Mouse (Mus musculus): Measurements from ENCODE around the gene Maea. TPM values are rescaled to one million over a fixed set of nuclear protein-coding genes. Genes with fewer than 3 reads are reported as not detected.

Gene Maea
- polyA plus RNA-seq, 1 experiment from 2014 or later, result 133 TPM

DNA sequence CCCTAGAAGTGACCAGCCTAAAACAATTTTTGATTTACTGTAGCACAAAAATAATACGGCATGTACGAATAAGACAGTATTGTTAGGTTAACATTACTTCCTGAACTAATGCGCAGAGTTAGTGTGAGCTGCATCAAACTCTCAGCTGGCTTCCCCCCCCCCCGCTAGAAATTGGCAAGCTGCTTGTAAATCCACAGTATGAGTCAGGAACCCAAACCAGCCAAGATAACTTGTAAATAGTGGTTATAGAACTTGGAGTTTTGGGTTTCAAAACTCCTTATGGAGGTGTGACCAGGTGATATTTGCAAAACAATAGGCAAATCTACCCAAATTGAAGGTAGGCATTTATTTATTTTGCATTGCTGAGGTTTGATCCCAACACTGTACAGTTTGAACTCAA is 14.4 kb downstream of the Maea start:
- ATAC-seq (ENCODE audit: low FRiP score, low TSS enrichment), result no peak
- WGBS, result 72% methylated on average over 4 of the region's 4 CpGs
- no peak overlapping the region for H3K27ac ChIP-seq (ENCODE audit: low read depth, low read length)
- no peak overlapping the region for H3K4me2 ChIP-seq (replicated peaks; ENCODE audit: low read depth, low read length)
- H3K9me3 ChIP-seq (ENCODE audit: control insufficient read depth, low read length), result no peaks in the 10 kb centered on the region
- no peak overlapping the region for H3K4me3 ChIP-seq (ENCODE audit: low read length)
- peaks cover 4% of the 10 kb centered on the region; the same call in 1 of the 2 replicates for H3K4me1 ChIP-seq (ENCODE audit: control insufficient read depth, insufficient read depth, low read length)
- peaks cover 5% of the 10 kb centered on the region; the same call in 1 of the 2 replicates for H3K36me3 ChIP-seq (ENCODE audit: control insufficient read depth, insufficient read depth, low read length)
- H3K27me3 ChIP-seq (ENCODE audit: control insufficient read depth, insufficient read depth, low read length), result no peaks in the 10 kb centered on the region
- H3K9ac ChIP-seq (ENCODE audit: low read depth, low read length), result no peak overlapping the region

DNA sequence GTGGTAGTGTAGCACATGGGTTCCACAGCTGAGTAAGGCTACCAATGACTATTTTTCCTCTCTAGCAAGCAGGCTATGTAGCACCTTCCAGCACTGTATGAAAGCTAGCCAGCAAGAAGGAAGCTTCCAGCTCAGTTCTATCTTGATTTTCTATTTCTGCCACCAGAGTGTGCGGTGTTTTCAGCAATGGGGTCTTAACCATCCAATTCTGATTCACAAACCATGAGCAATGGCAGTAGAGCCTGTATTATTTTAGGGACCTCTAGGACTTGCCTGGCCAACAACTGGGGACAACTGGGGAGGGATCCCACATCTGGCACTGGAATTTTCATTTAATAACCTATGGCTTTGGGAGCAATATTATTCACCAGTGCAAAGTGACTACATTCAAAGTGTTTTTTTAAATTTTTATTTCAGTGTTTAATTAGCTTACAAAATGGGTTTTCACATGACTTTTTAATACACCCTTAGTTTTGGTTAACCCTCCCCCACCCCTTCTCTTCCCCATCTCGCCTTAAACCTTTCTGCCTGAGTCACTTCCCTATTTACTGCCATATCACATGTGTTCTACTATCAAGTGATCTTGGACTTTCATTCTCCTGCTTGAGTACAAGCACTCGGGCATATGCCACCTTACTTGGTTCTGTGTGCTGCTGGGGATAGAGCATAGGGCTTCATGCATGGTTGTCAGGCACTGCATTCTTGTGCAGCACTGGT is 16.4 kb downstream of the Maea start:
- ATAC-seq (ENCODE audit: low FRiP score, low TSS enrichment), result no peak
- Histone ChIP-seq H3K27me3 (ENCODE audit: control insufficient read depth, insufficient read depth, low read length) (no peaks in the 10 kb centered on the region), H3K9ac (ENCODE audit: low read depth, low read length) (no peak overlapping the region), H3K9me3 (ENCODE audit: control insufficient read depth, low read length) (no peaks in the 10 kb centered on the region), H3K4me3 (ENCODE audit: low read length) (no peak overlapping the region), H3K4me2 (replicated peaks; ENCODE audit: low read depth, low read length) (no peak overlapping the region), H3K27ac (ENCODE audit: low read depth, low read length) (no peak overlapping the region), H3K4me1 (ENCODE audit: control insufficient read depth, insufficient read depth, low read length) (peaks cover 4% of the 10 kb centered on the region; the same call in 1 of the 2 replicates), H3K36me3 (ENCODE audit: control insufficient read depth, insufficient read depth, low read length) (no peaks in the 10 kb centered on the region)
- WGBS, result 84% methylated on average over 3 of the region's 3 CpGs

DNA sequence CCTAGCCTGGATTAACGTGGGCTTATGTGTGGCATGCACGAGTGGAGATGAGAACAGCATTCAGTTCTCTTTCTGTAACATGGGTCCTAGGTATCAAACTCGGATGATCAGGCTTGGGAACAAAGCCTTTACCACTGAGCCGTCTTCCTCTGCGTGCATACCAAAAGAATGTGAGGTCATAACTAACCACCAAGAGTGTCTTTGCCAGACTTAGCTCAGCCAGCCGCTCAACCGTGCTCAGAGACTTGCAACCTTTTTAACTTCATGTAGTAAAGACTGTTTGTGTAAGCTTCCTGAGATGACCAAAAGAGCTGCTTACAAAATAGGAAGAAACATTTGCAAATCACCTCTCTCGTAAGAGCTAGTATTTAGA is 16.9 kb downstream of the Maea start:
- no peak overlapping the region for H3K9ac ChIP-seq (ENCODE audit: low read depth, low read length)
- H3K9me3 ChIP-seq (ENCODE audit: control insufficient read depth, low read length), result no peaks in the 10 kb centered on the region
- WGBS, result 69% methylated on average over 8 of the region's 8 CpGs
- no peaks in the 10 kb centered on the region for H3K36me3 ChIP-seq (ENCODE audit: control insufficient read depth, insufficient read depth, low read length)
- no peak overlapping the region for H3K4me2 ChIP-seq (replicated peaks; ENCODE audit: low read depth, low read length)
- no peak overlapping the region for H3K27ac ChIP-seq (ENCODE audit: low read depth, low read length)
- H3K4me3 ChIP-seq (ENCODE audit: low read length), result no peak overlapping the region
- peaks cover 4% of the 10 kb centered on the region; the same call in 1 of the 2 replicates for H3K4me1 ChIP-seq (ENCODE audit: control insufficient read depth, insufficient read depth, low read length)
- no peaks in the 10 kb centered on the region for H3K27me3 ChIP-seq (ENCODE audit: control insufficient read depth, insufficient read depth, low read length)
- ATAC-seq (ENCODE audit: low FRiP score, low TSS enrichment), result no peak

DNA sequence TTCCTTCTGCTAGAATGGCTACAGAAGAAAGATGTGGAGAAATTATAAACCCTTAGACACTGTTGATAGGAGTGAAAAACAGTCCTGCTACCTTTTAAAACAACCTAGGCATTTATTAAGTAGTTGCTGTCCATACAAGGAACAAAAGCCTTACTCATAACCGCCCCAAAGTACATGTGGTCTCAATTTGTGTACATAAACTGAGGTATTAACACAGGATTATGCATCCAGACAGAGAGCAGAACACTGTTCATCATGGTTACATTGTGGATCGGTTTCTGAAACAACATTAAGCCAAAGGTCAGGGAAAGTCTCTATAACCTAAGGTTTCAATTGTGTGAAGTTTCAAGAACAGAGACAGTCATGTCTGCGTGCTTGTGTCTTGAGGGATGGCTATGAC is 17.7 kb downstream of the Maea start:
- no peaks in the 10 kb centered on the region for H3K27me3 ChIP-seq (ENCODE audit: control insufficient read depth, insufficient read depth, low read length)
- H3K4me2 ChIP-seq (replicated peaks; ENCODE audit: low read depth, low read length), result no peak overlapping the region
- 81% methylated on average over 3 of the region's 3 CpGs for WGBS
- H3K4me1 ChIP-seq (ENCODE audit: control insufficient read depth, insufficient read depth, low read length), result 0 out of 2 replicates have a peak, but pooled peaks cover 4% of the 10 kb centered on the region
- H3K9me3 ChIP-seq (ENCODE audit: control insufficient read depth, low read length), result no peaks in the 10 kb centered on the region
- H3K36me3 ChIP-seq (ENCODE audit: control insufficient read depth, insufficient read depth, low read length), result no peaks in the 10 kb centered on the region
- ATAC-seq (ENCODE audit: low FRiP score, low TSS enrichment), result no peak
- no peak overlapping the region for H3K4me3 ChIP-seq (ENCODE audit: low read length)
- no peak overlapping the region for H3K9ac ChIP-seq (ENCODE audit: low read depth, low read length)
- H3K27ac ChIP-seq (ENCODE audit: low read depth, low read length), result no peak overlapping the region

DNA sequence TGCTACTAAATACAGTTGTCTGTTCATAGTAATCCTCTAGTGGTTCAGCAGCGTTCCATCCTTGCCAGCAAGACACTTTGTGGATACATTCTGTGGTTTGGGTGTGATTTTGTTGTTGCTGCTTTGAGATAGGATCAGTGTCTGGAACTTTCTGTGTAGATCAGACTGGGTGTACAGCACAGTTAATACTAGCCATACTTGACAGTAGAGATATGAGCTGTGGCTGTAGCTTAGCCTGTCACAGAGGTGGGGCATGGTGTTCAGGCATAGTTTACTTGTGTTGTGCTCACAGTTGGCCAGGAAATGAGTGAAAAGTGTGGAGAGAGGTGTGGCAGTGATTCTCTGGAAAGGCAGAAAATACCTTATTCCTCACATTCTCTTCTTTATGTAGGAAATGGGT is 22.2 kb downstream of the Maea start:
- Histone ChIP-seq H3K4me2 (replicated peaks; ENCODE audit: low read depth, low read length) (no peak overlapping the region), H3K4me3 (ENCODE audit: low read length) (no peak overlapping the region), H3K9ac (ENCODE audit: low read depth, low read length) (no peak overlapping the region), H3K36me3 (ENCODE audit: control insufficient read depth, insufficient read depth, low read length) (peaks cover 41% of the 10 kb centered on the region), H3K4me1 (ENCODE audit: control insufficient read depth, insufficient read depth, low read length) (no peaks in the 10 kb centered on the region), H3K27ac (ENCODE audit: low read depth, low read length) (no peak overlapping the region), H3K27me3 (ENCODE audit: control insufficient read depth, insufficient read depth, low read length) (no peaks in the 10 kb centered on the region), H3K9me3 (ENCODE audit: control insufficient read depth, low read length) (no peaks in the 10 kb centered on the region)
- WGBS, result 100% methylated on average over 1 of the region's 1 CpGs
- ATAC-seq (ENCODE audit: low FRiP score, low TSS enrichment), result no peak

DNA sequence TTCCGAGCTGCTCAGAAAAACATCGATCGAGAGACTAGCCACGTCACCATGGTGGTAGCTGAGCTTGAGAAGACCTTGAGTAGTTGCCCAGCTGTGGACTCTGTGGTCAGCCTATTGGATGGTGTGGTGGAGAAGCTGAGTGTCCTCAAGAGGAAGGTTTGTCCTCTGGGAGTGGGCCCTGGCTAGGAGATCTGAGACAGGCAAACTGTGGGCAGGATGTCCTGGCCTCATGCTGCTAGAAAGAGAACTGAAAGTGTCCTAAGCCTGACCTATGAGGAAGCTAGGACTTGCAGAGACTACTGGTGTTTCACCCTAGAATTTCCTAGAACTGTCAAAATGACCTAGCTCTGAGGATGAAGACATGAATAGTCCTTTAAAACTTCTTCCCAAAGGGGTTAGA is 23.2 kb downstream of the Maea start:
- H3K36me3 ChIP-seq (ENCODE audit: control insufficient read depth, insufficient read depth, low read length), result peaks cover 51% of the 10 kb centered on the region
- WGBS, result 97% methylated on average over 4 of the region's 4 CpGs
- H3K4me1 ChIP-seq (ENCODE audit: control insufficient read depth, insufficient read depth, low read length), result no peaks in the 10 kb centered on the region

DNA sequence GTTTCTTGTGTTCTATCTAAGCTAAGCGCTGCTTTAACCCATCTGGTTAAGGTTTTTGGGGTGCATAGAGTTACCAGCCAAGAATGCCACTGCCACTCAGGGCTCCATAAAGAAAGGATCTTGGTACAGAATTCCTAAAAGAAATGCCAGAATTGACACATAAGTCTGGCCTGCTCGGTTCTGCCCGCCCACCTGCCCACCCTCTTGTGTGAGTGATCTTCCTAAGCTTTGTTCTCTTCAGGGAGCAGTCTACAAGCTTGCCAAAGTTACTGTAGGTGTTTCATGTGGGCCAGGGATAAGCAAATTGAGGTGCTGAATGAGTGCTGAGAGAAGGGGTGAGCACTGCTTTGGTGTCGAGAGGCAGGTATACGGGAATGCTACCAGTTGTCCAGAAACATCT is 28.0 kb downstream of the Maea start:
- H3K36me3 ChIP-seq (ENCODE audit: control insufficient read depth, insufficient read depth, low read length), result peaks cover 95% of the 10 kb centered on the region
- 93% methylated on average over 5 of the region's 5 CpGs for WGBS
- H3K9me3 ChIP-seq (ENCODE audit: control insufficient read depth, low read length), result no peaks in the 10 kb centered on the region
- no peaks in the 10 kb centered on the region for H3K4me1 ChIP-seq (ENCODE audit: control insufficient read depth, insufficient read depth, low read length)
- H3K4me2 ChIP-seq (replicated peaks; ENCODE audit: low read depth, low read length), result no peak overlapping the region
- no peak overlapping the region for H3K9ac ChIP-seq (ENCODE audit: low read depth, low read length)
- H3K4me3 ChIP-seq (ENCODE audit: low read length), result no peak overlapping the region
- no peak overlapping the region for H3K27ac ChIP-seq (ENCODE audit: low read depth, low read length)
- H3K27me3 ChIP-seq (ENCODE audit: control insufficient read depth, insufficient read depth, low read length), result no peaks in the 10 kb centered on the region
- ATAC-seq (ENCODE audit: low FRiP score, low TSS enrichment), result no peak

More for the DNA sequence above, 23.2 kb downstream of the Maea start:
- Histone ChIP-seq H3K27me3 (ENCODE audit: control insufficient read depth, insufficient read depth, low read length) (no peaks in the 10 kb centered on the region), H3K9ac (ENCODE audit: low read depth, low read length) (no peak overlapping the region), H3K4me3 (ENCODE audit: low read length) (no peak overlapping the region), H3K9me3 (ENCODE audit: control insufficient read depth, low read length) (no peaks in the 10 kb centered on the region), H3K27ac (ENCODE audit: low read depth, low read length) (no peak overlapping the region), H3K4me2 (replicated peaks; ENCODE audit: low read depth, low read length) (no peak overlapping the region)
- no peak for ATAC-seq (ENCODE audit: low FRiP score, low TSS enrichment)

DNA sequence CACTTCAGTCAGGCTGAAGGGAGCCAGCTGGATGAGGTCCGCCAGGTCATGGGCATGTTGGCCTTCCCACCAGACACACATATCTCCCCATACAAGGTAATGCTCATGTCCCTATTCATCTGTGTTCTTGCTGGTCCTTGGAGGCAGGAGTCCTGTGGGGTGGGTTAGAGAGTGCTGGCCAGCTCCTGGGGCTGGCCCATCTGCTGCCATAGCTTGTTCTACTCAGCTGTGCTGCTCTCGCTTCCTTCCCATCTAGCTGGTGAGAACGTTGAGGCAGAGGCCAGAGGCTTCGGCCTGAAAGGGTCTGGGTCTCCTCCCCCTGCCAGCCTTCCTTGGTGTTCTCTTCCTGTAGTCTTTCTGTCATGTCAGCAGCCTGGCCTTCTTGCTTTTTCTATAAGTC is 33.3 kb downstream of the Maea start:
- no peaks in the 10 kb centered on the region for H3K4me1 ChIP-seq (ENCODE audit: control insufficient read depth, insufficient read depth, low read length)
- H3K9me3 ChIP-seq (ENCODE audit: control insufficient read depth, low read length), result no peaks in the 10 kb centered on the region
- no peaks in the 10 kb centered on the region for H3K27me3 ChIP-seq (ENCODE audit: control insufficient read depth, insufficient read depth, low read length)
- H3K9ac ChIP-seq (ENCODE audit: low read depth, low read length), result no peak overlapping the region
- 87% methylated on average over 4 of the region's 4 CpGs for WGBS
- no peak overlapping the region for H3K4me3 ChIP-seq (ENCODE audit: low read length)
- H3K27ac ChIP-seq (ENCODE audit: low read depth, low read length), result no peak overlapping the region
- no peak overlapping the region for H3K4me2 ChIP-seq (replicated peaks; ENCODE audit: low read depth, low read length)
- no peak for ATAC-seq (ENCODE audit: low FRiP score, low TSS enrichment)
- H3K36me3 ChIP-seq (ENCODE audit: control insufficient read depth, insufficient read depth, low read length), result peaks cover 96% of the 10 kb centered on the region

DNA sequence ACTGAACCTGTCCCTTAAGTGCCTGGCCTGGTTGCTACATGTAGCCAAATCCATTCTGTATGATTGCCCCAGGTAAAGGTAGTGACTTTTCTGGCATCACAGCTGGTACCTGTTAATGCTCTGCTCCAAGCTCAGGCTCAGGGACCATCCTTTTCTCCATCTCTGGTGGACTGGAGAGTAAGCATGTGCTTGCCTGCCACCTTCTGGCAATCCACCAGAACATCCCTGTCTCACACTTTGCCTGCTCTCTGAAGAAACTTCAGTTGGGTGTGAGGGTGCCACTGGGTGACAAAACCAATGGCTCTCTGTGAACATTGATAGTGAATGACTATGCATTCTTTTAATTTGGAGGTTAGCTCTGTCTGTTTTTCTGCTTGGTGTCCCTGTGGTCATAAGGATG is 35.8 kb downstream of the Maea start:
- ATAC-seq (ENCODE audit: low FRiP score, low TSS enrichment), result no peak

More for the DNA sequence above, 35.8 kb downstream of the Maea start:
- Histone ChIP-seq H3K27ac (ENCODE audit: low read depth, low read length) (no peak overlapping the region), H3K9me3 (ENCODE audit: control insufficient read depth, low read length) (no peaks in the 10 kb centered on the region), H3K4me3 (ENCODE audit: low read length) (no peak overlapping the region), H3K9ac (ENCODE audit: low read depth, low read length) (no peak overlapping the region), H3K4me2 (replicated peaks; ENCODE audit: low read depth, low read length) (no peak overlapping the region), H3K4me1 (ENCODE audit: control insufficient read depth, insufficient read depth, low read length) (no peaks in the 10 kb centered on the region), H3K36me3 (ENCODE audit: control insufficient read depth, insufficient read depth, low read length) (peaks cover 74% of the 10 kb centered on the region), H3K27me3 (ENCODE audit: control insufficient read depth, insufficient read depth, low read length) (no peaks in the 10 kb centered on the region)

Data from kidney, embryonic 14.5 days (tissue).